Mouse (Mus musculus) testis, adult 2 months (tissue): Measurements from ENCODE around the gene Gstm3.

Source experiments
- CTCF ChIP-seq: fragments of 200-500 bp; IDR thresholded peaks from 2 replicates; pipeline ENCODE4 v1.5.1; 2012; ENCODE audit warnings: low read depth, mild to moderate bottlenecking, inconsistent platforms, low read length, moderate library complexity; ENCODE audit not compliant: control insufficient read depth, insufficient read depth, insufficient replicate concordance
- POLR2A ChIP-seq: fragments of 200-500 bp; IDR thresholded peaks from 2 replicates; pipeline ENCODE4 v1.6.1; 2012; ENCODE audit warnings: low read depth, mild to moderate bottlenecking, inconsistent platforms, low read length, moderate library complexity; ENCODE audit not compliant: control insufficient read depth

DNA sequence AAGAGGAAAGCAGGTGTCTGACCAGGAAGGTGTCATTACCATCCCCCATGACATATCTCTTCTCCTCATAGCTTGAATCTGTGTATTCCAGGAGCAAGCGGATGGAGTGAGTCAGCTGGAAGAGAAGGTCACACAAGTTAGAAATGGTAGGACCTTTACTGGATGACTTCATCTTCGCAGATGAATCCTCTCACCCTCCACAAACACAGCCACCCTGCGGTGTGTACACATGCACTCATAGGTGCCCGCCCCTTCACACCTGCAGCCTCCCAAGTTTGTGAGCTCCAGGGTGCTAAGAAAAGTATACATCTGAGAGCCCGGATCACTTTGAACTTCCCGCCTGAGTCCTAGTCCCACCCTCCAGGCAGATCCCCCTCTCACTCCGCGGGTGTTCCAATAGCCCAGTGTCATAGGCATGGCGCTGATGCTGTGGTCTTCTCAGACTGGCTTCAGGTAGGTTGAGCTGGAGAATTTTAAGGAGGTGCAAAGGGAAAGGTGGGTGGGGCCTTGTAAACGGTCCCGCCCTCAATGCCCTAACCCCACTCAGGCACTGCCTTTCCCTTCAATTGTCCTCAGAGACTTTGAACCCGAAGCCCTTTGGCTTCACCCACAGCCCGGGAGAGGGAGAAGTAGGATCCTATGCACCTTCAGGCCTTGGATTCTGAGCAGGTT is at the start of gene Gstm3:
- TF ChIP-seq POLR2A (no peak), CTCF (no peak)
